Mouse (Mus musculus): Measurements from ENCODE around the gene Zfyve9. TPM values are rescaled to one million over a fixed set of nuclear protein-coding genes. Genes with fewer than 3 reads are reported as not detected.
"Not testable (repeated sequence)": the region's sequence is repeated elsewhere in the genome, so short reads cannot be mapped to it uniquely, and the experiment has no call there.

Zfyve9 gene
- polyA plus RNA-seq, 1 experiment from 2014 or later = 8.4 TPM

- DNase-seq (ENCODE audit: low spot score) (no peak), ATAC-seq (ENCODE audit: low FRiP score) (no peak)
- Histone ChIP-seq H3K27ac (ENCODE audit: low read depth, low read length) (no peak overlapping the region), H3K9ac (ENCODE audit: low read depth, low read length) (no peak overlapping the region), H3K4me3 (ENCODE audit: low read depth, low read length) (no peak overlapping the region), H3K9me3 (ENCODE audit: control insufficient read depth, low read length) (no peaks in the 10 kb centered on the region), H3K4me1 (replicated peaks; ENCODE audit: control insufficient read depth, insufficient read depth, low read length) (no peaks in the 10 kb centered on the region), H3K27me3 (ENCODE audit: control insufficient read depth, insufficient read depth, low read length) (no peaks in the 10 kb centered on the region), H3K4me2 (replicated peaks; ENCODE audit: low read depth, low read length) (no peak overlapping the region), H3K36me3 (ENCODE audit: control insufficient read depth, insufficient read depth, low read length) (no peaks in the 10 kb centered on the region)
Observed at GRCm38 (mm10) chr4:108691469-108691868, 89.1 kb downstream of the Zfyve9 start.

DNA sequence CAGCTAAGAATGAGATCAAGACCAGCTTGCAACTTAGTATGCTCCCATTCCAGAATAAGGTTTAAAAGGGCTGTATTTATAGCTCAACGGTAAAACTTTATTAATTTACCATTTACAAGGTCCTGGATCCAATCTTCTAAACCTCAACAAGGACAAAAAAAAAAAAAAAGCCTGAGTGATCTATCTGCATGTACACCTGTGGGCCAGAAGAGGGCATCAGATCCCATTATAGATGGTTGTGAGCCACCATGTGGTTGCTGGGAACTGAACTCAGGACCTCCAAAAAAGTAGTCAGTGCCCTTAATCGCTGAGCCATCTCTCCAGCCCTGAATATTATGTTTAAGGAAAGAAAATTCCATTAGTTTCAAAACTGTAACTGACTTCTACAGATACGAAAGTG is 90.1 kb downstream of the Zfyve9 start:
- Histone ChIP-seq H3K4me3 (ENCODE audit: low read depth, low read length) (no peak overlapping the region), H3K36me3 (ENCODE audit: control insufficient read depth, insufficient read depth, low read length) (no peaks in the 10 kb centered on the region), H3K9me3 (ENCODE audit: control insufficient read depth, low read length) (no peaks in the 10 kb centered on the region), H3K4me1 (replicated peaks; ENCODE audit: control insufficient read depth, insufficient read depth, low read length) (no peaks in the 10 kb centered on the region), H3K9ac (ENCODE audit: low read depth, low read length) (no peak overlapping the region), H3K27me3 (ENCODE audit: control insufficient read depth, insufficient read depth, low read length) (no peaks in the 10 kb centered on the region), H3K27ac (ENCODE audit: low read depth, low read length) (no peak overlapping the region), H3K4me2 (replicated peaks; ENCODE audit: low read depth, low read length) (no peak overlapping the region)
- DNase-seq (ENCODE audit: low spot score) (no peak), ATAC-seq (ENCODE audit: low FRiP score) (no peak)
- WGBS = 92% methylated on average over 3 of the region's 3 CpGs

DNA sequence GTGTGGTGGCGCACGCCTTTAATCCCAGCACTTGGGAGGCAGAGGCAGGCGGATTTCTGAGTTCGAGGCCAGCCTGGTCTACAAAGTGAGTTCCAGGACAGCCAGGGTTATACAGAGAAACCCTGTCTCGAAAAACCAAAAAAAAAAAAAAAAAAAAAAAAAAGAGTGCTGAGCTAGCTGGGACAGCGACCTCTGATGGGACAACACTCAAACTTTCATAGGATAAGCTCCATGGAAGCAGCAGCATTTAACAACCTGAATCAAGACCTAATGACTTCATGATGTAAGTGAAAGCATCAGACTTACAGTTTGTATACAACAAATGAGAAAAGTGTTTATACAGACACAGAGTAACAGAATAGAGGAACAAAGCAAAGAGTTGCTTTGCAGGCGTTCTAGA is 93.5 kb downstream of the Zfyve9 start:
- not testable (repeated sequence) for H3K4me3 ChIP-seq (ENCODE audit: low read depth, low read length); H3K9me3 ChIP-seq (ENCODE audit: control insufficient read depth, low read length); H3K27ac ChIP-seq (ENCODE audit: low read depth, low read length); H3K27me3 ChIP-seq (ENCODE audit: control insufficient read depth, insufficient read depth, low read length); H3K4me2 ChIP-seq (replicated peaks; ENCODE audit: low read depth, low read length); H3K4me1 ChIP-seq (replicated peaks; ENCODE audit: control insufficient read depth, insufficient read depth, low read length); H3K36me3 ChIP-seq (ENCODE audit: control insufficient read depth, insufficient read depth, low read length); DNase-seq (ENCODE audit: low spot score); ATAC-seq (ENCODE audit: low FRiP score); H3K9ac ChIP-seq (ENCODE audit: low read depth, low read length)
- WGBS = 95% methylated on average over 5 of the region's 7 CpGs

GRCm38 (mm10) chr4:108686156-108686555 is 94.4 kb downstream of the Zfyve9 start:
- 49% methylated on average over 3 of the region's 3 CpGs for WGBS

GRCm38 (mm10) chr4:108664407-108664806 is 116.2 kb downstream of the Zfyve9 start:
- DNase-seq (ENCODE audit: low spot score) = peak; percentile 48
- Histone ChIP-seq H3K9me3 (ENCODE audit: control insufficient read depth, low read length) (no peaks in the 10 kb centered on the region), H3K4me1 (replicated peaks; ENCODE audit: control insufficient read depth, insufficient read depth, low read length) (no peaks in the 10 kb centered on the region), H3K27me3 (ENCODE audit: control insufficient read depth, insufficient read depth, low read length) (no peaks in the 10 kb centered on the region), H3K27ac (ENCODE audit: low read depth, low read length) (no peak overlapping the region), H3K4me2 (replicated peaks; ENCODE audit: low read depth, low read length) (no peak overlapping the region), H3K36me3 (ENCODE audit: control insufficient read depth, insufficient read depth, low read length) (no peaks in the 10 kb centered on the region), H3K9ac (ENCODE audit: low read depth, low read length) (no peak overlapping the region), H3K4me3 (ENCODE audit: low read depth, low read length) (no peak overlapping the region)
- WGBS = 86% methylated on average over 2 of the region's 2 CpGs
- ATAC-seq (ENCODE audit: low FRiP score) = no peak

More at GRCm38 (mm10) chr4:108686156-108686555, 94.4 kb downstream of the Zfyve9 start:
- Histone ChIP-seq H3K9ac (ENCODE audit: low read depth, low read length) (no peak overlapping the region), H3K4me3 (ENCODE audit: low read depth, low read length) (no peak overlapping the region), H3K4me2 (replicated peaks; ENCODE audit: low read depth, low read length) (no peak overlapping the region), H3K4me1 (replicated peaks; ENCODE audit: control insufficient read depth, insufficient read depth, low read length) (no peaks in the 10 kb centered on the region), H3K36me3 (ENCODE audit: control insufficient read depth, insufficient read depth, low read length) (no peaks in the 10 kb centered on the region), H3K27me3 (ENCODE audit: control insufficient read depth, insufficient read depth, low read length) (no peaks in the 10 kb centered on the region), H3K27ac (ENCODE audit: low read depth, low read length) (no peak overlapping the region), H3K9me3 (ENCODE audit: control insufficient read depth, low read length) (no peaks in the 10 kb centered on the region)
- DNase-seq (ENCODE audit: low spot score) = no peak
- no peak for ATAC-seq (ENCODE audit: low FRiP score)

DNA sequence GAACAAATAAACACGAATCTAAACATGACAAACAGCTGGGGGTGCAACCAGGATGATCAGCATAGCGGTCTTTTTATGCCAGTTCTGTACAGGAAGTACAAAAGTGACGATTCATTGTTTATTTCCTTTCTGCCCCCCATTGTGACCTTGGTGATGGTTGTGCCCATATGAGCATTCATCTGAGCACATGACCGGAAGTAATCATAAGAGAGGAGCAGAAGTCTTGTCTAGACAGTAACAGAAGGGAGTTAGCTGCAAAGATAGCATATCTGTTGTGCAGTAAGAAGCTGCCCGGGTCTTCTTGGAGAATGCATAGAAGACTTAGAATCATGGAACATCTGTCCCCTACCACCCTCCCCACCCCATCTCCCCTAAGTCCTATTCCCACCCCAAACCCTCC is 141.8 kb downstream of the Zfyve9 start:
- H3K27me3 ChIP-seq (ENCODE audit: control insufficient read depth, insufficient read depth, low read length) = no peaks in the 10 kb centered on the region
- no peak overlapping the region for H3K4me2 ChIP-seq (replicated peaks; ENCODE audit: low read depth, low read length)
- no peak overlapping the region for H3K4me3 ChIP-seq (ENCODE audit: low read depth, low read length)
- no peak for DNase-seq (ENCODE audit: low spot score)
- 88% methylated on average over 5 of the region's 5 CpGs for WGBS
- ATAC-seq (ENCODE audit: low FRiP score) = no peak
- no peak overlapping the region for H3K27ac ChIP-seq (ENCODE audit: low read depth, low read length)
- H3K36me3 ChIP-seq (ENCODE audit: control insufficient read depth, insufficient read depth, low read length) = 0 out of 2 replicates have a peak, but pooled peaks cover 2% of the 10 kb centered on the region
- H3K9me3 ChIP-seq (ENCODE audit: control insufficient read depth, low read length) = no peaks in the 10 kb centered on the region
- no peaks in the 10 kb centered on the region for H3K4me1 ChIP-seq (replicated peaks; ENCODE audit: control insufficient read depth, insufficient read depth, low read length)
- H3K9ac ChIP-seq (ENCODE audit: low read depth, low read length) = no peak overlapping the region

DNA sequence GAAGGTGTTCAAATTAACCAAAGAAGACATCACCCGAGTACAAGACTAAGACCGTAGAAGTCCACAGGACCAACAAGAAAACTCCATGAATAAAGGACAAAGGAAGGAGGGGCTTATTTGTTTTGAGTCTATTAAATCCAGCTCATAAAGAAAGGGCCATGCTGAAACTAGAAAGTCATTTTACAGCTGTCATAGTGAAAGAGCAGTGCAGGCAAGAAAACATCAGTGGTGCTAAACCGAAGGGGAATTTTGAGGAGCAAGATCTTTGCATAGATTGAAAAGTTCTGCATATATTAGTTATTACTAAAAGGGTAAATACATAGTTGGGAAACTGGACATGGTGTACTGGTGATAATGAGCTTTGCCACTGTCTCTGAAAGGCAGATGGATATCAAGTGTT is 142.9 kb downstream of the Zfyve9 start:
- DNase-seq (ENCODE audit: low spot score) (no peak), ATAC-seq (ENCODE audit: low FRiP score) (no peak)
- H3K9me3 ChIP-seq (ENCODE audit: control insufficient read depth, low read length) = no peaks in the 10 kb centered on the region
- 0 out of 2 replicates have a peak, but pooled peaks cover 2% of the 10 kb centered on the region for H3K36me3 ChIP-seq (ENCODE audit: control insufficient read depth, insufficient read depth, low read length)
- no peak overlapping the region for H3K4me3 ChIP-seq (ENCODE audit: low read depth, low read length)
- no peaks in the 10 kb centered on the region for H3K4me1 ChIP-seq (replicated peaks; ENCODE audit: control insufficient read depth, insufficient read depth, low read length)
- no peak overlapping the region for H3K27ac ChIP-seq (ENCODE audit: low read depth, low read length)
- WGBS = 85% methylated on average over 3 of the region's 3 CpGs
- no peaks in the 10 kb centered on the region for H3K27me3 ChIP-seq (ENCODE audit: control insufficient read depth, insufficient read depth, low read length)
- no peak overlapping the region for H3K9ac ChIP-seq (ENCODE audit: low read depth, low read length)
- H3K4me2 ChIP-seq (replicated peaks; ENCODE audit: low read depth, low read length) = no peak overlapping the region

DNA sequence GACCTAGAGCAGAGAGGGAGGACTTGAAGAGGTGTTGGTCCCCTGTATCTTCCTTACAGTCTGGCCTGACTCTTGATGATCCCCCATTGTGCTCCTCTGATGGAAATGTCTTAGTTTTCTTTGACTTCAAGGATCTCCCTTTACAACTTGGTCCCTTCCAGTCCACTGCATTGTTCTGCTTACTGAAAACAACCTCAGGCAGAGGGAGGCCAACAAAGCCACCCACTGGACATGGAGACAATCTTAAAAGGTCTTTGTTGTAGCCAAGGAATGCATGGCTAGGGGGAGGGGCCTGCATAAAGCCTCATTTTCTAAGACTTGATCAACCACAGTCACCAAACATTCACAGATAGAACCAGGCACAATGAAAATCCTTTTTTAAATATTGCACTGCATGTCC is 145.5 kb downstream of the Zfyve9 start:
- Histone ChIP-seq H3K4me3 (ENCODE audit: low read depth, low read length) (no peak overlapping the region), H3K36me3 (ENCODE audit: control insufficient read depth, insufficient read depth, low read length) (0 out of 2 replicates have a peak, but pooled peaks cover 4% of the 10 kb centered on the region), H3K9ac (ENCODE audit: low read depth, low read length) (no peak overlapping the region), H3K9me3 (ENCODE audit: control insufficient read depth, low read length) (no peaks in the 10 kb centered on the region), H3K4me2 (replicated peaks; ENCODE audit: low read depth, low read length) (no peak overlapping the region), H3K4me1 (replicated peaks; ENCODE audit: control insufficient read depth, insufficient read depth, low read length) (no peaks in the 10 kb centered on the region), H3K27me3 (ENCODE audit: control insufficient read depth, insufficient read depth, low read length) (no peaks in the 10 kb centered on the region), H3K27ac (ENCODE audit: low read depth, low read length) (no peak overlapping the region)
- ATAC-seq (ENCODE audit: low FRiP score) = no peak
- DNase-seq (ENCODE audit: low spot score) = peak; percentile 21

DNA sequence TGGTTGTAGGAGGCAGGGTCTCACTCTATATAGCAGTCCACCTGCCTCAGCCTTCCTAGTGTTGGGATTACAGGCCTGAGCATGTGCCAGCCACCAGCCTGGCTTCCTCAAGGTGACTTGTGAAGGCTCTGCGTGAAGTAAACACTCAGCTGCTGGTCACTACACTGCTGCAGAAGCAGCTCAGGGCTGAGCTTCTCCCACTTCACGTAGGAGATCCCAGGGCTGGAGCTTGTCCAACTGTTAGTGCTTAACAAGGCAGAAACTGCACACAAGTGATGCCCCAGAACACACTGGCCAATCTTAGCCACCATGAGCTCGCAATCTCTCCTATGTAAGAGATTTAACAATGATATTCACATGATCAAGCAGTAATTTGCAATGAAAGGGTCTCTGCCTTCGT is 145.9 kb downstream of the Zfyve9 start:
- Histone ChIP-seq H3K9me3 (ENCODE audit: control insufficient read depth, low read length) (no peaks in the 10 kb centered on the region), H3K36me3 (ENCODE audit: control insufficient read depth, insufficient read depth, low read length) (0 out of 2 replicates have a peak, but pooled peaks cover 4% of the 10 kb centered on the region), H3K27ac (ENCODE audit: low read depth, low read length) (no peak overlapping the region), H3K9ac (ENCODE audit: low read depth, low read length) (no peak overlapping the region), H3K27me3 (ENCODE audit: control insufficient read depth, insufficient read depth, low read length) (no peaks in the 10 kb centered on the region), H3K4me2 (replicated peaks; ENCODE audit: low read depth, low read length) (no peak overlapping the region), H3K4me3 (ENCODE audit: low read depth, low read length) (no peak overlapping the region), H3K4me1 (replicated peaks; ENCODE audit: control insufficient read depth, insufficient read depth, low read length) (no peaks in the 10 kb centered on the region)
- 63% methylated on average over 4 of the region's 4 CpGs for WGBS
- DNase-seq (ENCODE audit: low spot score) = no peak
- no peak for ATAC-seq (ENCODE audit: low FRiP score)
